Mouse (Mus musculus): ENCODE measurements around the gene Nupl1. TPM values are rescaled to one million over a fixed set of nuclear protein-coding genes. Genes with fewer than 3 reads are reported as not detected.

Gene Nupl1
- total and polyA plus RNA-seq, 3 experiments, result not detected

- Histone ChIP-seq H3K27me3 (ENCODE audit: control insufficient read depth in 1 of 2, insufficient read depth in 2 of 2, low read length in 2 of 2) (peaks cover 0 to 3% of the 10 kb centered on the region in 2 experiments; a peak in 3 of 4 replicates), H3K27ac (ENCODE audit: control insufficient read depth, low read depth, low read length) (no peak overlapping the region), H3K9me3 (replicated peaks; ENCODE audit: insufficient read depth, low read length) (no peaks in the 10 kb centered on the region), H3K4me3 (ENCODE audit: control insufficient read depth in 1 of 2, insufficient read depth in 1 of 2, low read depth in 2 of 2, low read length in 2 of 2) (no peak overlapping the region), H3K9ac (ENCODE audit: control insufficient read depth, low read depth, low read length, poor library complexity, severe bottlenecking) (no peak overlapping the region), H3K79me2 (ENCODE audit: control insufficient read depth, insufficient read depth, low read length, poor library complexity) (no peaks in the 10 kb centered on the region), H3K36me3 (ENCODE audit: control insufficient read depth in 1 of 2, insufficient read depth in 2 of 2, low read length in 2 of 2) (no peaks in the 10 kb centered on the region), H3K4me1 (ENCODE audit: control insufficient read depth in 1 of 2, insufficient read depth in 2 of 2, low read length in 2 of 2) (no peaks in the 10 kb centered on the region)
- DNase-seq (ENCODE audit: low read depth, low spot score), result no peak
- TF ChIP-seq USF2 (IDR thresholded peaks at IDR 0.05; ENCODE audit: borderline replicate concordance in 1 of 2, insufficient read depth in 1 of 2, low read depth in 1 of 2, low read length in 2 of 2) (no peak), MYB (IDR thresholded peaks at IDR 0.05; ENCODE audit: low read depth, low read length) (no peak), CHD2 (IDR thresholded peaks at IDR 0.05; ENCODE audit: low read length) (no peak), RAD21 (IDR thresholded peaks at IDR 0.05; ENCODE audit: low read depth, low read length) (no peak), TBP (IDR thresholded peaks at IDR 0.05; ENCODE audit: low read depth, low read length) (no peak), ETS1 (IDR thresholded peaks at IDR 0.05; ENCODE audit: low read depth, low read length) (no peak)
These were observed 87.9 kb downstream of the Nupl1 start for GRCm38 (mm10) chr14:60163367-60163766.

- peak; percentile 55 for DNase-seq (ENCODE audit: low read depth, low spot score)
- Histone ChIP-seq H3K27ac (ENCODE audit: control insufficient read depth, low read depth, low read length) (no peak overlapping the region), H3K36me3 (ENCODE audit: control insufficient read depth in 1 of 2, insufficient read depth in 2 of 2, low read length in 2 of 2) (no peaks in the 10 kb centered on the region), H3K4me3 (ENCODE audit: control insufficient read depth in 1 of 2, insufficient read depth in 1 of 2, low read depth in 2 of 2, low read length in 2 of 2) (peak overlapping the region; percentile 48 to 72), H3K9ac (ENCODE audit: control insufficient read depth, low read depth, low read length, poor library complexity, severe bottlenecking) (peak overlapping the region; percentile 22; the same call in 1 of the 2 replicates), H3K9me3 (replicated peaks; ENCODE audit: insufficient read depth, low read length) (no peaks in the 10 kb centered on the region), H3K27me3 (ENCODE audit: control insufficient read depth in 1 of 2, insufficient read depth in 2 of 2, low read length in 2 of 2) (no peaks in the 10 kb centered on the region), H3K79me2 (ENCODE audit: control insufficient read depth, insufficient read depth, low read length, poor library complexity) (no peaks in the 10 kb centered on the region), H3K4me1 (ENCODE audit: control insufficient read depth in 1 of 2, insufficient read depth in 2 of 2, low read length in 2 of 2) (0 out of 4 replicates have a peak, but pooled peaks cover 0 to 2% of the 10 kb centered on the region in 2 experiments)
- TF ChIP-seq TCF12 (IDR thresholded peaks at IDR 0.05; ENCODE audit: low read depth, low read length), result no peak
- TF ChIP-seq SMC3 (IDR thresholded peaks at IDR 0.05; ENCODE audit: low read depth, low read length), result no peak
- TF ChIP-seq HCFC1 (IDR thresholded peaks at IDR 0.05; ENCODE audit: low read depth, low read length), result no peak
- no peak for TF ChIP-seq NELFE (IDR thresholded peaks at IDR 0.05; ENCODE audit: low read depth, low read length)
- TF ChIP-seq CHD1 (IDR thresholded peaks at IDR 0.05; ENCODE audit: low read depth, low read length), result no peak
- no peak for TF ChIP-seq GATA1 (IDR thresholded peaks at IDR 0.05; ENCODE audit: low read depth, low read length)
- no peak for TF ChIP-seq ZC3H11A (IDR thresholded peaks at IDR 0.05; ENCODE audit: low read depth, low read length)
- TF ChIP-seq ZKSCAN1 (IDR thresholded peaks at IDR 0.05; ENCODE audit: low read depth, low read length), result no peak
- TF ChIP-seq TBP (IDR thresholded peaks at IDR 0.05; ENCODE audit: low read depth, low read length), result no peak
- no peak for TF ChIP-seq ELF1 (IDR thresholded peaks at IDR 0.05; ENCODE audit: low read depth, low read length)
- TF ChIP-seq E2F4 (IDR thresholded peaks at IDR 0.05; ENCODE audit: borderline replicate concordance, low read depth, low read length), result no peak
- TF ChIP-seq CTCF (IDR thresholded peaks at IDR 0.05 in 2 of 3, conservative IDR thresholded peaks at IDR 0.05 in 1 of 3; ENCODE audit: control insufficient read depth in 1 of 3, insufficient read depth in 1 of 3, low read depth in 2 of 3, low read length in 3 of 3, poor library complexity in 1 of 3, severe bottlenecking in 1 of 3), result no peak
- no peak for TF ChIP-seq GABPA (IDR thresholded peaks at IDR 0.05; ENCODE audit: low read depth, low read length)
- no peak for TF ChIP-seq ZNF384 (IDR thresholded peaks at IDR 0.05; ENCODE audit: low read depth, low read length)
These were observed 98.9 kb downstream of the Nupl1 start for GRCm38 (mm10) chr14:60152373-60152772.
